Mouse (Mus musculus) cortical plate, adult 2 months (tissue): ENCODE data around the gene Hexim1.

Experiments
- CTCF ChIP-seq: fragments of 200-500 bp; IDR thresholded peaks from 2 replicates; pipeline ENCODE4 v1.5.1; 2011; ENCODE audit warnings: mild to moderate bottlenecking, control low read depth, low read length; ENCODE audit not compliant: insufficient read depth; ENCODE audit errors: extremely low read depth
- POLR2A ChIP-seq: fragments of 200-500 bp; IDR thresholded peaks from 2 replicates; pipeline ENCODE4 v1.6.1; 2011; ENCODE audit warnings: mild to moderate bottlenecking, low read length, control low read depth; ENCODE audit not compliant: insufficient read depth; ENCODE audit errors: extremely low read depth

DNA sequence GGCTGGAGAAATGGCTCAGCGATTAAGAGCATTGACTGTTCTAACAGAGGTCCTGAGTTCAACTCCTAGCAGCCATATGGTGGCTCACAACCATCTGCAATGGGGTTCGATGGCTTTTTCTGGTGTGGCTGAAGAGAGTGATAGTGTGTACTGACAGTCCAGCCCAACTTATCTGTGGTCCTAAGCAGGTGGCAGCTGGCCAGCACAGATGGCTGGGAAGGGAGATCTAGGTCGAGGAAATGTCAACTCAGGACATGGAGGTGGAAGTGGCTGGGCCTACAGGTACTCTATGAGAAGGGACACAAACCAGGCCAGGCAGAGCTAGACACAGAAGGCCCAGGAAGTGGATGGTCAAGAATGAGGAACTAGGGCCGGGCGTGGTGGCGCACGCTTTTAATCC is 40.0 kb upstream of the Hexim1 start:
- TF ChIP-seq CTCF (no peak), POLR2A (no peak)
